Mouse (Mus musculus): ENCODE measurements around the gene Aldh5a1. TPM values are rescaled to one million over a fixed set of nuclear protein-coding genes. Genes with fewer than 3 reads are reported as not detected.

Gene Aldh5a1
- polyA plus RNA-seq, 1 experiment from 2014 or later: 9.8 TPM

DNA sequence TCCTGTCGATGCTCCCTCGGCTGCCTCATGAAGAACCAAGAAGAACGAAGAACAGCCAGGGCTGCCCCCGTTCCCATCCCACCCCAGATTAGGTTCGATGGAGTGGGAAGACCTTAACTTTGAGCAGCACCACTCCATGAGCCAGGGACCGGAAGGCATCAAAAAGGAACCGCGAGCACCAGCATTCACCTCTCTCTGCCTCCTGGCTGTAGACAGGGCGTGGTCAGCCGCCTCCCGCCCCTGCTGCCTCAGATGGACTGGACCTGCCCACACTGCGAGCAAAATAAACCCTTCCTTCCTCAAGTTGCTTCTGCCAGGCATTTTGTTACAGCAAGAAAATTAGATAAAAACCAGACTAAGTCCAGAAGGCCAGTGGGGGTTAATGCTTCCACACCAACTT lies 76.4 kb downstream of the Aldh5a1 start:
- no peaks in the 10 kb centered on the region for H3K9me3 ChIP-seq
- H3K4me1 ChIP-seq: peaks cover 5% of the 10 kb centered on the region; the same call in 1 of the 2 replicates
- H3K27me3 ChIP-seq: no peaks in the 10 kb centered on the region
- H3K27ac ChIP-seq: no peak overlapping the region
- no peak overlapping the region for H3K9ac ChIP-seq
- no peak for ATAC-seq (ENCODE audit: borderline replicate concordance, extremely low read depth, low FRiP score, low TSS enrichment)
- no peak overlapping the region for H3K4me3 ChIP-seq
- whole genome bisulfite sequencing: 64% methylated on average over 12 of the region's 12 CpGs
- no peaks in the 10 kb centered on the region for H3K36me3 ChIP-seq
- H3K4me2 ChIP-seq: no peak overlapping the region

GRCm38 (mm10) chr13:24859115-24859514 lies 78.3 kb downstream of the Aldh5a1 start:
- H3K4me3 ChIP-seq: no peak overlapping the region
- H3K9ac ChIP-seq: no peak overlapping the region
- no peaks in the 10 kb centered on the region for H3K27me3 ChIP-seq
- no peaks in the 10 kb centered on the region for H3K36me3 ChIP-seq
- no peaks in the 10 kb centered on the region for H3K9me3 ChIP-seq
- no peak overlapping the region for H3K27ac ChIP-seq
- no peak for ATAC-seq (ENCODE audit: borderline replicate concordance, extremely low read depth, low FRiP score, low TSS enrichment)
- no peak overlapping the region for H3K4me2 ChIP-seq
- H3K4me1 ChIP-seq: peaks cover 5% of the 10 kb centered on the region; the same call in 1 of the 2 replicates

Other genes starting within 250 kb of the Aldh5a1 start
- not detected in 2 replicates for gene Armh2, start 196.4 kb downstream of the Aldh5a1 start, polyA plus RNA-seq (2015; fragmentation: Nextera tagmentation; extraction: Ambion mirVana)
- 114 and 123 TPM in 2 replicates for gene Gmnn, start 175.7 kb downstream of the Aldh5a1 start, polyA plus RNA-seq (2015; fragmentation: Nextera tagmentation; extraction: Ambion mirVana)
- gene BC005537, start 136.0 kb downstream of the Aldh5a1 start, polyA plus RNA-seq (2015; fragmentation: Nextera tagmentation; extraction: Ambion mirVana): 16.8 and 19.0 TPM in 2 replicates
- 65.4 and 68.6 TPM in 2 replicates for gene Acot13, start 106.1 kb downstream of the Aldh5a1 start, polyA plus RNA-seq (2015; fragmentation: Nextera tagmentation; extraction: Ambion mirVana)
- 57.6 and 58.9 TPM in 2 replicates for gene Tdp2, start 106.0 kb downstream of the Aldh5a1 start, polyA plus RNA-seq (2015; fragmentation: Nextera tagmentation; extraction: Ambion mirVana)
- 0.13 and 0.25 TPM in 2 replicates for gene D130043K22Rik, start 92.5 kb downstream of the Aldh5a1 start, polyA plus RNA-seq (2015; fragmentation: Nextera tagmentation; extraction: Ambion mirVana)
- 1.6 and 1.9 TPM in 2 replicates for gene Gpld1, start 5.5 kb upstream of the Aldh5a1 start, polyA plus RNA-seq (2015; fragmentation: Nextera tagmentation; extraction: Ambion mirVana)
- gene Mrs2, start 82.7 kb upstream of the Aldh5a1 start, polyA plus RNA-seq (2015; fragmentation: Nextera tagmentation; extraction: Ambion mirVana): 13.5 and 16.8 TPM in 2 replicates
- gene Dcdc2a, start 118.3 kb upstream of the Aldh5a1 start, polyA plus RNA-seq (2015; fragmentation: Nextera tagmentation; extraction: Ambion mirVana): 0.62 and 0.87 TPM in 2 replicates

Data from lung, embryonic 15.5 days (tissue).